Mouse (Mus musculus) neural tube, embryonic 15.5 days (tissue): ENCODE data around the gene Cacnb3. TPM values are rescaled to one million over a fixed set of nuclear protein-coding genes. Genes with fewer than 3 reads are reported as not detected.

Experiments
- ATAC-seq: fragments of 200-750 bp; cut with Nextera tagmentation; 2 replicates; pipeline ENCODE4 v1.8.0; 2017; ENCODE audit warnings: mild to moderate bottlenecking, moderate TSS enrichment, moderate library complexity; ENCODE audit not compliant: low FRiP score
- H3K27ac ChIP-seq: fragments of 300-500 bp; sonication (generic); replicated peaks from 2 replicates; pipeline ENCODE4 v1.5.1; 2015; ENCODE audit warnings: mild to moderate bottlenecking, inconsistent platforms
- H3K27me3 ChIP-seq: fragments of 300-500 bp; sonication (generic); replicated peaks from 2 replicates; pipeline ENCODE4 v1.6.1; 2015; ENCODE audit warnings: inconsistent platforms
- H3K36me3 ChIP-seq: fragments of 300-500 bp; sonication (generic); 2 replicates; pipeline ENCODE4 v1.6.1; 2015; ENCODE audit warnings: inconsistent platforms
- H3K4me1 ChIP-seq: fragments of 300-500 bp; sonication (generic); 2 replicates; pipeline ENCODE4 v1.6.1; 2015; ENCODE audit warnings: inconsistent platforms
- H3K4me2 ChIP-seq: fragments of 300-500 bp; sonication (generic); 2 replicates; pipeline ENCODE4 v1.6.1; 2015; ENCODE audit warnings: inconsistent platforms, mild to moderate bottlenecking, moderate library complexity
- H3K4me3 ChIP-seq: fragments of 300-500 bp; sonication (generic); replicated peaks from 2 replicates; pipeline ENCODE4 v1.5.1; 2015; ENCODE audit warnings: mild to moderate bottlenecking, inconsistent platforms
- H3K9ac ChIP-seq: fragments of 300-500 bp; sonication (generic); replicated peaks from 2 replicates; pipeline ENCODE4 v1.6.1; 2015; ENCODE audit warnings: mild to moderate bottlenecking, inconsistent platforms
- H3K9me3 ChIP-seq: fragments of 300-500 bp; sonication (generic); replicated peaks from 2 replicates; pipeline ENCODE4 v1.6.1; 2016; ENCODE audit warnings: inconsistent platforms
- WGBS: fragments of 180-500 bp; shearing (Covaris S2); methylation state at CpG from one replicate; pipeline ENCODE4 v1.1.7; 2015; ENCODE audit warnings: mixed read lengths; 5-methylcytosine and 5-hydroxymethylcytosine counted together
- polyA plus RNA-seq: library from polyadenylated mRNA; unstranded; fragments of >200 nt; fragmentation: Nextera tagmentation; extraction: Ambion mirVana; gene quantifications from 2 replicates; pipeline ENCODE4 v1.2.1, GENCODE M21; 2015

The Cacnb3 gene
- polyA plus RNA-seq, 1 experiment from 2014 or later, result 128 TPM

GRCm38 (mm10) chr15:98664042-98664907, 33.6 kb downstream of the Cacnb3 start:
- no peak for ATAC-seq
- WGBS, result 83% methylated on average over 11 of the region's 11 CpGs
- H3K9me3 ChIP-seq, result no peaks in the 10 kb centered on the region
- no peaks in the 10 kb centered on the region for H3K27me3 ChIP-seq
- peaks cover 10% of the 10 kb centered on the region for H3K4me1 ChIP-seq
- H3K36me3 ChIP-seq, result no peaks in the 10 kb centered on the region
- no peak overlapping the region for H3K9ac ChIP-seq
- no peak overlapping the region for H3K4me2 ChIP-seq
- H3K27ac ChIP-seq, result no peak overlapping the region
- no peak overlapping the region for H3K4me3 ChIP-seq

GRCm38 (mm10) chr15:98672592-98672991, 42.0 kb downstream of the Cacnb3 start:
- H3K36me3 ChIP-seq, result 0 out of 2 replicates have a peak, but pooled peaks cover 4% of the 10 kb centered on the region
- H3K4me2 ChIP-seq, result no peak overlapping the region
- H3K4me1 ChIP-seq, result peaks cover 35% of the 10 kb centered on the region
- no peak overlapping the region for H3K9ac ChIP-seq
- 80% methylated on average over 4 of the region's 4 CpGs for WGBS
- no peak overlapping the region for H3K27ac ChIP-seq
- no peaks in the 10 kb centered on the region for H3K27me3 ChIP-seq
- H3K9me3 ChIP-seq, result no peaks in the 10 kb centered on the region
- H3K4me3 ChIP-seq, result no peak overlapping the region
- no peak for ATAC-seq

- peak overlapping the region; percentile 84 for H3K4me2 ChIP-seq
- 84% methylated on average over 7 of the region's 7 CpGs for WGBS
- no peak overlapping the region for H3K9ac ChIP-seq
- ATAC-seq, result no peak
- H3K9me3 ChIP-seq, result no peaks in the 10 kb centered on the region
- H3K36me3 ChIP-seq, result 0 out of 2 replicates have a peak, but pooled peaks cover 4% of the 10 kb centered on the region
- no peak overlapping the region for H3K4me3 ChIP-seq
- H3K4me1 ChIP-seq, result peaks cover 37% of the 10 kb centered on the region
- H3K27ac ChIP-seq, result peak overlapping the region; percentile 74
- H3K27me3 ChIP-seq, result no peaks in the 10 kb centered on the region
Measured at GRCm38 (mm10) chr15:98673732-98674131, 43.1 kb downstream of the Cacnb3 start.

- peak overlapping the region; percentile 40; the same call in 1 of the 2 replicates for H3K9ac ChIP-seq
- WGBS, result 7% methylated on average over 7 of the region's 7 CpGs
- no peaks in the 10 kb centered on the region for H3K9me3 ChIP-seq
- H3K4me2 ChIP-seq, result peak overlapping the region; percentile 84
- H3K4me1 ChIP-seq, result peaks cover 37% of the 10 kb centered on the region
- ATAC-seq, result peak; percentile 60; the same call in 1 of the 2 replicates
- no peaks in the 10 kb centered on the region for H3K27me3 ChIP-seq
- H3K27ac ChIP-seq, result peak overlapping the region; percentile 74
- H3K36me3 ChIP-seq, result 0 out of 2 replicates have a peak, but pooled peaks cover 4% of the 10 kb centered on the region
- peak overlapping the region; percentile 48 for H3K4me3 ChIP-seq
Measured at GRCm38 (mm10) chr15:98674284-98674993, 43.8 kb downstream of the Cacnb3 start.

- Histone ChIP-seq H3K9me3 (no peaks in the 10 kb centered on the region), H3K27ac (peak overlapping the region; percentile 74), H3K9ac (peak overlapping the region; percentile 40), H3K36me3 (0 out of 2 replicates have a peak, but pooled peaks cover 4% of the 10 kb centered on the region), H3K4me3 (peak overlapping the region; percentile 48), H3K27me3 (0 out of 2 replicates have a peak, but pooled peaks cover 2% of the 10 kb centered on the region), H3K4me1 (peaks cover 37% of the 10 kb centered on the region), H3K4me2 (peak overlapping the region; percentile 84)
- 8% methylated on average over 11 of the region's 11 CpGs for WGBS
- ATAC-seq, result peak; percentile 22; the same call in 1 of the 2 replicates
Measured at GRCm38 (mm10) chr15:98674994-98675545, 44.4 kb downstream of the Cacnb3 start.

DNA sequence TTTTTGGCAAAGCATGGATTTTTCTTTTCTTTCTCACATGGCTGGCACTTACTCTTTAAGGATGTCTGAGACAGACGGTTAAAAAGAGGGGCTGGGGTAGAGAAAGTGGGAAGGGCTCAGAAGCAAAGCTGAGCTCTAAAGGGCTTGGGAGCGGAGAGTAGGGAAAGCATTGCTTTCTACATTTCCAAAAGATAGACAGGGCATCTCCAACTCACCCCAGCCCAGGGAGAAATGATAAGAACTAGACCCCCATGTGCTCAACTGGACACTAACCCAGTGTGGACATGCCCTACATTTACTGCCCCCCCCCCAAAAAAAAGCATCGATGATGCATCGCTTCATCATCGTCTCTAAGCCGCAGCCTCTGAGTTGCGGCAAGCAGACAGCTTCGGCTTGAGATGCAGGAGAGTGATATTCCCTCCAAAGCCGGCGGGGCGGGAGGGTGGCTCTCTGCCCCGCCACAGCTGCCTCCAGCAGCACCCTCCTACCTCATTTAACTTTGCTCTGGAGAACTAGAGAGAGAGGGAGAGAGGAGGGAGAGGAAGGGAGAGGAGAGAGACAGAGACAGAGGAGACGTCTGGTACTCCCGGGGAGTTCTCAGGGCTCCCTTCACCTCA, 45.1 kb downstream of the Cacnb3 start:
- H3K27me3 ChIP-seq, result 0 out of 2 replicates have a peak, but pooled peaks cover 2% of the 10 kb centered on the region
- H3K4me3 ChIP-seq, result peak overlapping the region; percentile 48
- no peak for ATAC-seq
- H3K4me2 ChIP-seq, result peak overlapping the region; percentile 84
- no peaks in the 10 kb centered on the region for H3K9me3 ChIP-seq
- H3K4me1 ChIP-seq, result peaks cover 37% of the 10 kb centered on the region
- WGBS, result 3% methylated on average over 14 of the region's 14 CpGs
- peak overlapping the region; percentile 40 for H3K9ac ChIP-seq
- H3K27ac ChIP-seq, result peak overlapping the region; percentile 74
- H3K36me3 ChIP-seq, result no peaks in the 10 kb centered on the region

- Histone ChIP-seq H3K36me3 (no peaks in the 10 kb centered on the region), H3K4me1 (peaks cover 37% of the 10 kb centered on the region)
- 0% methylated on average over 9 of the region's 9 CpGs for WGBS
Measured at GRCm38 (mm10) chr15:98676471-98676870, 45.8 kb downstream of the Cacnb3 start.

DNA sequence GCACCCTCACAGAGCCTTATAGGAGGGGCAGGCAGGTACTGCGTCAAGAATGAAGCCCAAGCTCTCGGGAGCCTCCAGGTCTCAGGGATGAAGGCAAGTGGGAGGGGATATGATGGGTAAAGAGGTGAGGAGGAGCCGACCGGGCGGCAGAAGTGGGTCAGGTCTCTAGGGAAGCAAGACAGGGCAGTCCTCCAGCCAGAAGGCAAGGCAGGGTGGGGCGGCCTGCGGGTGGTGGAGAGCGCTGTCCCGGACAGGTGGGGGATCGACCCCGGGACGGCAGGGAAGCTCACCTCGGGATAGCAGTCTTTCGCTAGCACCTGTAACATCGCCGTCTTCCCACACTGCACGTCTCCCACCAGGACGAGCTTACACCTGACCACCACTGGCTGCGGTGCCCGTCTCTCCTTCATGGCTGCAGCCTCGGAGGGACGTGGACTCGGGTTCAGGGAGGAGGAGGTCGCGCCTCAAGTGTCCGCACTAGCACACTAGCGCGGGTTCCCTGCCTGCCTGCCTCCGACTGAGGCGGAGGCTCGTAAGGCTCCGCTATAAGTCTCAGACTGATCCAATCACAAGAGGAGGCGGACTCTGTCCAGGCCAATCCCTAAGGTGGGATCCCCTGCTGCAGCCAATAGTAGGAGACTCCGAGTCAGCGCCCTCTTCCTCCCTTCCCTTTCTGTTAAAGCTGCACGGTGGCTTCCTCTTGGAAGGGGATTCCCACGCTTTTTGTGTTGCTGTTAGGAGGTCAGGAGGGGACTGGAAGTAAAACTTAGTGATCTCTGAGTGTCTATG, 46.5 kb downstream of the Cacnb3 start, which contains the start of gene Rnd1:
TSS of gene Rnd1 (minus strand) at position 522 of the 789 bp plus-strand sequence.
- H3K4me3 ChIP-seq, result peak within 1 kb of the TSS; percentile 48
- H3K4me2 ChIP-seq, result peak within 1 kb of the TSS; percentile 84
- H3K9me3 ChIP-seq, result no peaks in the 10 kb centered on the region
- peaks cover 37% of the 10 kb centered on the region for H3K4me1 ChIP-seq
- ATAC-seq, result peak; percentile 95
- no peak within 1 kb of the TSS for H3K27ac ChIP-seq
- WGBS, result under 1% methylated on average over 36 of the region's 37 CpGs
- no peaks in the 10 kb centered on the region for H3K36me3 ChIP-seq
- H3K9ac ChIP-seq, result peak within 1 kb of the TSS; percentile 40
- 0 out of 2 replicates have a peak, but pooled peaks cover 2% of the 10 kb centered on the region for H3K27me3 ChIP-seq

More at GRCm38 (mm10) chr15:98676471-98676870, 45.8 kb downstream of the Cacnb3 start:
- ATAC-seq, result no peak
- Histone ChIP-seq H3K9ac (peak overlapping the region; percentile 40), H3K9me3 (no peaks in the 10 kb centered on the region), H3K4me2 (peak overlapping the region; percentile 84), H3K4me3 (peak overlapping the region; percentile 48), H3K27ac (no peak overlapping the region), H3K27me3 (0 out of 2 replicates have a peak, but pooled peaks cover 2% of the 10 kb centered on the region)

- Histone ChIP-seq H3K9ac (no peak overlapping the region), H3K4me3 (no peak overlapping the region), H3K27ac (no peak overlapping the region), H3K4me2 (0 out of 2 replicates have a peak overlapping the region, but pooled peaks have one; percentile 84), H3K9me3 (no peaks in the 10 kb centered on the region), H3K27me3 (0 out of 2 replicates have a peak, but pooled peaks cover 2% of the 10 kb centered on the region), H3K4me1 (peaks cover 37% of the 10 kb centered on the region), H3K36me3 (no peaks in the 10 kb centered on the region)
- WGBS, result 83% methylated on average over 7 of the region's 7 CpGs
- ATAC-seq, result no peak
Measured at GRCm38 (mm10) chr15:98677977-98678376, 47.3 kb downstream of the Cacnb3 start.

DNA sequence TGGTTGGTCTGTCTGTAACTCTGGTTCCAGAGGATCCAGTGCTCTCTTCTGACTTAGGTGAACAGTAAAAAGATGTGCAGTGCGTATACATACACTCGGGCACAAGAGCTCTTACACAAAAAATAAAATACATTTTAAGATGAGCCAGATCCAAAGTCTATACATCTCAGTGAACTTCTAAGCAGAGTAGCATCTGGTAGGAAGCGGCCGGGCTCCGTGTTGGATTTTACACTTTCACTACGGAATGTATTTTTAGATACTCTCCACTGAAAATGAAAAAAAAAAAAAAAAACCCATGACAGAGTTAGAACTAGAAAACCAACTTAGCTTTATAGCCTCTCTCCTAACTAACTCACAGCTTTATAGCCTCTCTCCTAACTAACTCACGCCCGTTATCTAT, 50.0 kb downstream of the Cacnb3 start:
- 87% methylated on average over 8 of the region's 8 CpGs for WGBS
- Histone ChIP-seq H3K36me3 (no peaks in the 10 kb centered on the region), H3K9me3 (no peaks in the 10 kb centered on the region), H3K4me3 (no peak overlapping the region), H3K9ac (no peak overlapping the region), H3K27me3 (0 out of 2 replicates have a peak, but pooled peaks cover 2% of the 10 kb centered on the region), H3K4me2 (no peak overlapping the region), H3K27ac (no peak overlapping the region), H3K4me1 (peaks cover 20% of the 10 kb centered on the region)
- ATAC-seq, result no peak
